Mouse (Mus musculus): Measurements from ENCODE around the gene Ranbp3. TPM values are rescaled to one million over a fixed set of nuclear protein-coding genes. Genes with fewer than 3 reads are reported as not detected.

Gene Ranbp3
- 10 to 100 TPM; 59.0 to 64.8 TPM for total RNA-seq (2023)

GRCm38 (mm10) chr17:56672941-56673646, at the start of gene Ranbp3:
TSS of gene Ranbp3 (plus strand) at chr17:56673294.

DNA sequence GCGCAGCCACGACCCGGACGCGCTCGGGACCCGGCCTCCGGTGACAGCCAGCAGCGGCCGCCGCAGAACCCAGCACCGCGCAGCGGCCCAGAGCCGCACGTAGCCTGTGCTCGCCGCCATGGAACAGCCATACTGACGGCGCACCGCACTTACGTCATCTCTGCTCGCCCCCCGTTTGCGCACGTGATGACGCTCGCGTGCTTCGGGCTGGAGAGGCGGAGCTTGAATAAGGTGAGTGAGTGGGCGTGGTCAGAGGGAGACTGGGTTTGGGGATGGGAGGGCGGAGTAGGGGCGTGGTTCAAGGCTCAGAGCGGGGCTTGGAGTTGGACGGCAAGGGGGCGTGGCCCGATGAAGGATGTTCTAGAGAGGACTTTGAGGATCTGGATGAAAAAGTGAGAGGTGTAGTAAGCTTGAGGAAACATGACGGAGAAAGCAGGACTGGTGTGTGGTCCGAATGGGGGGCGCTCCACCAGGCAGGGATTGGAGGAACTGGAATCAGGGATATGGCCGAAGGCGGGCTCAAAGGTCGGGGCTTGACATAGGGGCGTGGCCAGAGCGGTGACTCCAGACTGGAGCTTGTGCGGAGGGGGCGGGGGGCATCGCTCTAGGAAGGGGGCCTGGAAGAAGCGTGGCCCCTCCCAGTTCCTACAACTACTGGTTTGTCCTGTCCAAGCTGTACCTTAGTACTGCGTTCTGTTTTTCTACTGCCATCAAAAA, 46.2 kb upstream of the Ranbp3 start, which contains the start of gene Lonp1:
Lonp1 (minus strand) TSS at position 134 of the 717 bp plus-strand sequence.

GRCm38 (mm10) chr17:56627530-56628277, 45.4 kb upstream of the Ranbp3 start, which contains the start of gene Catsperd:
TSS of gene Catsperd (plus strand) at chr17:56628143.

DNA sequence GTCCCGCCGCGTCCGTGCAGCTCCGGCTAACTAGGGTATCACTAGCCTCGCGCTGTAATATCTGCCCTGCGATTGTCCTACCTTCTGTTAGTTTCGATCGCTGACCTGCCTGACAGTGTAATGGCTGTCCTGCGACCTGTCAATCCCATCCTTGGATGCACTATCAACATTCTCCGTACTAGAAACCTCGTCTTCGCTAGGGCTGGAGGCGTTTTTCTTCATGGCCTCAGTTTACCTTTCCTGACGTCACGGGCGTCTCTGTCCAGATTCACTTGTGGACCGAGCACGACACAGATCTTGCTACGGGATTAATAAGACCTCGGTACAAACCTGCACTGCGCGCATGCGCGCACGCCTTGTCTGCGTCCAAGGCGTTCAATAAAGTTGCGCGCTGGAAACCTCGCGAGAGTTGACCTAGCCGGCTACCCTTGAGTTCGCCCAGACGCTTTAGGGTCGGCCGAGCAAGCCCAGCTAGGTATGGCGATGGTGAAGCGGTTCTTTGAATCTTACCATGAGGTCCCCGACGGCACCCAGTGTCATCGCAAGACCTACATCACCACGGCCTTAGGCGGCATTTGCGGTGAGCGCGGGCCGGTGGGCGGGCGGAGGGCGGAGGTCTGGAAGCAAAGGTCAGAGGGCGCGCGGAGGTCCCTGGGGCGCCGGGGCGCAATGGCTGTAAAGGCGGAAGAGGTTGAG, 44.4 kb downstream of the Ranbp3 start, which contains the start of the genes Ndufa11 and Vmac:
Ndufa11 (plus strand) TSS at position 405 of the 696 bp plus-strand sequence.
Vmac (minus strand) TSS at position 660 of the 696 bp plus-strand sequence.

GRCm38 (mm10) chr17:56757416-56758123, 84.5 kb downstream of the Ranbp3 start, which contains the start of gene Nrtn:
TSS of gene Nrtn (minus strand) at chr17:56757530.

Other genes with a start within 250 kb of the Ranbp3 start
- 10 to 100 TPM; 22.9 to 28.8 TPM for gene Ptprs, start 196.8 kb upstream of the Ranbp3 start, total RNA-seq (2023)
- not detected for gene Znrf4, start 160.9 kb upstream of the Ranbp3 start, total RNA-seq (2023)
- 1 to 10 TPM; 1.7 to 4.3 TPM for gene Gm20219, start 118.9 kb upstream of the Ranbp3 start, total RNA-seq (2023)
- gene Safb2, start 88.7 kb upstream of the Ranbp3 start, total RNA-seq (2023) = 100 to 1,000 TPM; 209 to 229 TPM
- 100 to 1,000 TPM; 135 to 151 TPM for gene Safb, start 88.5 kb upstream of the Ranbp3 start, total RNA-seq (2023)
- 10 to 100 TPM; 54.0 to 56.2 TPM for gene 2410015M20Rik, start 63.5 kb upstream of the Ranbp3 start, total RNA-seq (2023)
- gene Rpl36, start 59.9 kb upstream of the Ranbp3 start, total RNA-seq (2023) = 100 to 1,000 TPM; 426 to 509 TPM
- 10 to 100 TPM; 23.9 to 26.8 TPM for gene Lonp1, start 46.4 kb upstream of the Ranbp3 start, total RNA-seq (2023)
- under 1 TPM; 0.49 to 0.61 TPM for gene Catsperd, start 45.2 kb upstream of the Ranbp3 start, total RNA-seq (2023)
- 10 to 100 TPM; 61.8 to 67.9 TPM for gene Ndufa11, start 44.5 kb downstream of the Ranbp3 start, total RNA-seq (2023)
- 1 to 10 TPM; 1.6 to 2.1 TPM for gene Vmac, start 44.7 kb downstream of the Ranbp3 start, total RNA-seq (2023)
- gene Nrtn, start 84.2 kb downstream of the Ranbp3 start, total RNA-seq (2023) = under 1 TPM in 1 of 2 experiments, not detected in 1; 0.40 TPM
- gene Dus3l, start 91.5 kb downstream of the Ranbp3 start, total RNA-seq (2023) = 10 to 100 TPM; 20.7 to 21.1 TPM
- under 1 TPM; 0.50 to 0.97 TPM for gene Prr22, start 97.0 kb downstream of the Ranbp3 start, total RNA-seq (2023)
- gene Rfx2, start 157.7 kb downstream of the Ranbp3 start, total RNA-seq (2023) = 1 to 10 TPM; 6.5 TPM
- gene Acsbg2, start 201.2 kb downstream of the Ranbp3 start, total RNA-seq (2023) = not detected
- gene 1700061G19Rik, start 202.2 kb downstream of the Ranbp3 start, total RNA-seq (2023) = not detected

Measured in neutrophil, adult 83 days (primary cell).